Mouse (Mus musculus) left cerebral cortex, adult 18-20 months (tissue): Measurements from ENCODE around the gene Trit1. TPM values are rescaled to one million over a fixed set of nuclear protein-coding genes. Genes with fewer than 3 reads are reported as not detected.
"Not testable (repeated sequence)": the region's sequence is repeated elsewhere in the genome, so short reads cannot be mapped to it uniquely, and the experiment has no call there.

Experiments used
- DNase-seq, 2 experiments: peaks; one replicate each; pipeline ENCODE4 v3.0.0; 2021 to 2022; ENCODE audit warnings: low spot score in 2 of 2, mixed read lengths in 1 of 2
- total RNA-seq, 2 experiments: library from RNA; stranded (reverse); gene quantifications; 2 replicates each; pipeline ENCODE4 v1.2.3; 2021

Gene Trit1
- total RNA-seq, 2 experiments from 2014 or later, result 18.0 to 18.2 TPM

- DNase-seq, result no peak
Measured at GRCm38 (mm10) chr4:122996618-122997381, 19.6 kb upstream of the Trit1 start.

GRCm38 (mm10) chr4:122998537-122999262, 17.7 kb upstream of the Trit1 start:
- no peak for DNase-seq

- DNase-seq, result no peak
Measured at GRCm38 (mm10) chr4:122999263-122999691, 17.1 kb upstream of the Trit1 start.

- no peak for DNase-seq
Measured at GRCm38 (mm10) chr4:123000130-123000529, 16.3 kb upstream of the Trit1 start.

- no peak for DNase-seq
Measured at GRCm38 (mm10) chr4:123000617-123001342, 15.6 kb upstream of the Trit1 start.

- DNase-seq, result peak; percentile 86 to 87
Measured at GRCm38 (mm10) chr4:123005054-123005966, 11.1 kb upstream of the Trit1 start.

- DNase-seq, result not testable (repeated sequence)
Measured at GRCm38 (mm10) chr4:123012501-123012900, 3.9 kb upstream of the Trit1 start.

GRCm38 (mm10) chr4:123013346-123013945, 3.0 kb upstream of the Trit1 start:
- DNase-seq, result no peak

- DNase-seq, result peak; percentile 29 to 45
Measured at GRCm38 (mm10) chr4:123013949-123014406, 2.4 kb upstream of the Trit1 start.

GRCm38 (mm10) chr4:123014501-123015282, 1.7 kb upstream of the Trit1 start:
- no peak for DNase-seq

GRCm38 (mm10) chr4:123021591-123021990, 5.2 kb downstream of the Trit1 start:
- no peak for DNase-seq

- no peak for DNase-seq
Measured at GRCm38 (mm10) chr4:123022896-123023295, 6.5 kb downstream of the Trit1 start.

GRCm38 (mm10) chr4:123025418-123025817, 9.0 kb downstream of the Trit1 start:
- no peak for DNase-seq

- DNase-seq, result no peak
Measured at GRCm38 (mm10) chr4:123026161-123026560, 9.8 kb downstream of the Trit1 start.

GRCm38 (mm10) chr4:123026597-123026996, 10.2 kb downstream of the Trit1 start:
- DNase-seq, result no peak

GRCm38 (mm10) chr4:123034841-123035240, 18.4 kb downstream of the Trit1 start:
- DNase-seq, result no peak

- DNase-seq, result no peak
Measured at GRCm38 (mm10) chr4:123035636-123036035, 19.2 kb downstream of the Trit1 start.

- no peak for DNase-seq
Measured at GRCm38 (mm10) chr4:123036710-123037109, 20.3 kb downstream of the Trit1 start.

GRCm38 (mm10) chr4:123041131-123041530, 24.7 kb downstream of the Trit1 start:
- no peak for DNase-seq
